Mouse (Mus musculus) CH12F3 (cell line): Measurements from ENCODE around the gene Pars2.

Experiments used
- in situ Hi-C: fragments of 300-500 bp; cut with MboI; formaldehyde crosslinking; loops from 2 replicates; pipeline ENCODE4 v1.14.3; 2020; ENCODE audit warnings: low sequenced_read_pairs

Pars2 gene

DNA sequence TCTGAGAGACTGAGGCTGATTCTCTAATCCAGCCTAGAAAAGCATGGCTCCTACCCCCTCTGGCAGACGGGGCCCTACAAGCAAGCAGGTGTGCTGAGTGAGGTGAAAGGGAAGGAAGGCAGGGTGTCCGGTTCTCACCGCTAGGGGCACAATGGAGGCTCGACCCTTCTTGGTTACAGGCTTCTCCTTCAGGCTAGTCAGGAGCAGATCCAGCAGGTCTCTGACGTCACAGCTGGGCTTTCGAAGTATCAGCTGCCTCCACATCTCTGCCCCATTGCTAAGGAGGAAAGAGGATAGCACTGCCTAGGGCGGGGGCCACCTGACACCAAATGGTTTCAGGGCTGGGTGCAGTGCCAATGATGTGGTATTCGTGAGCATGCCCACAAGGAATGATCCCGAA, 49.1 kb downstream of the Pars2 start:
- in situ Hi-C loops = loop anchor here (10.0 kb wide), 1 partner anchor 85 kb away; the partner anchor contains the start of gene Lexm

DNA sequence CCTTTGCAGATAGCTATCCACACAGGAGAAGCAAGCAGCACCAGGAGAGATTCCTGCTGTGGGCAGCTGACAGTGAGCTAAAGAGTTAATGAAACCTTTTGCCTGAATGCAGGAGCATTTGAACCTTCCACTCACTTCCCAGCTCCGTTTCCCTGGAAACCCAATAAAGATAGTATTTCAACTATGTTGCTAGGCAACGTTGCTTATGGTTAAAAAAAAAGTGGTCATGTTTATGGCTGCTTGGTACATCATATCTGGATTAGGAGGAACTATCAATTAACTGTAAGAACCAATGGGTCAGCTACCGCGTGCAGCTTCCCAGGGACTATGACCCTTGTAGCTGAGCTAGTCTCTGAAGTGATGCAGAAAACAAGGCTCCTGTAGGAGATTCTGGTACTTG, 49.9 kb downstream of the Pars2 start:
- in situ Hi-C loops = loop anchor here (10.0 kb wide), 1 partner anchor 86 kb away; the partner anchor contains the start of gene Lexm

DNA sequence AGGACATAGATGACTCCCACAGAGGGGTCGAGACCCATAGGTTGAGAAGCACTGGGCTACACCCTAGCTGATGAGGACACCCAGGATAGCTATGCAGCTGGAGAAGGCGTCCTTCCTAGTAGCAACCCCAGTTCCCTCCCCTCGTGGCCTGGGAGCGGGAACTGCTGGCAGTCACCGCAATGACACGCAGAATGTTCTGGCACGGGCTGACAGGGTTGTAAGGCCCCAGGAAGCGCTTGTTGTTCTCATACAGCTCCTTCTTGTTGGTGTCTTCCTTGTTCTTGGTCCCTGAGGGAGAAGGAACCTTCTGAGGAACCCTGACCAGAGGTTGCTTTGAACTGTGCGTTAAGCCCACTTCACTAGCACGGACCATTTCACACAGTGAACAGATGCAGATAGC, 53.1 kb downstream of the Pars2 start:
- in situ Hi-C loops = loop anchor here (10.0 kb wide), 1 partner anchor 89 kb away; the partner anchor contains the start of gene Lexm

DNA sequence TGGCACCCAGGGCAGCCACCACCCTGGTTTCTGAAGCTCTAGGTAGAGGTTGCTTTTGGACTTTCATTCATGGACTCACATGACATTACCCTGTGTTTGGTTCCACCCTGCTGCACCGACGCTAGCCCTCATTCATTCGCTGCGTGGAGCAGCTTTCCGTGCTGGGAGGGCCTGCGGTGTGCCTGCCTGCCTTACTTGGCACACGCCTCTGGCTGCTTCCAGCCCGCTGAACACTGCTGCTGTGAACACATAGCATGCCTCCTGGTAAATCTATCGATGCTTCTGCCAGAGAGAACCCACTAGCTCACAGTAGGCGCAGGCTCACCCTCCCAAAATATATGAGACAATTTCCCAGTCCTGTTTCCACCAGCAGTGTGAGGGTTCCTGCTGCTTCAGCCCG, 53.5 kb downstream of the Pars2 start:
- in situ Hi-C loops = loop anchor here (10.0 kb wide), 1 partner anchor 90 kb away; the partner anchor contains the start of gene Lexm
